Mouse (Mus musculus): ENCODE measurements at regions not wholly inside any gene's neighbourhood (a gene's known extent, or its start where the extent isn't known, plus 50 kb on each side); places are given as distances from the start of the nearest gene placed in this dataset.

GRCm38 (mm10) chr15:59752277-59752676 lies 264.1 kb downstream of the 4933412E24Rik start:
- intact Hi-C loops (cut with DNase I), result no loop called here
- Histone ChIP-seq H3K27ac (no peak overlapping the region), H3K79me2 (replicated peaks; ENCODE audit: control insufficient read depth, insufficient read depth, low read length) (no peaks in the 10 kb centered on the region), H3K4me1 (ENCODE audit: control insufficient read depth, insufficient read depth, low read length) (peaks cover 2% of the 10 kb centered on the region; the same call in 1 of the 2 replicates), H3K36me3 (ENCODE audit: control insufficient read depth, insufficient read depth, low read length) (no peaks in the 10 kb centered on the region), H3K9ac (ENCODE audit: low read depth, low read length) (no peak overlapping the region), H3K27me3 (ENCODE audit: control insufficient read depth, insufficient read depth, low read length) (no peaks in the 10 kb centered on the region), H3K4me3 (no peak overlapping the region)
- DNase-seq, result no peak
- TF ChIP-seq EP300 (IDR thresholded peaks at IDR 0.05; ENCODE audit: insufficient read depth, low read depth, low read length), result no peak
- 93% methylated on average over 1 of the region's 1 CpGs for WGBS

- H3K27ac ChIP-seq, result no peak overlapping the region
- no peaks in the 10 kb centered on the region for H3K36me3 ChIP-seq (ENCODE audit: control insufficient read depth, insufficient read depth, low read length)
- no peak overlapping the region for H3K9ac ChIP-seq (ENCODE audit: low read depth, low read length)
- DNase-seq, result no peak
- H3K4me3 ChIP-seq, result no peak overlapping the region
- no peaks in the 10 kb centered on the region for H3K27me3 ChIP-seq (ENCODE audit: control insufficient read depth, insufficient read depth, low read length)
- 79% methylated on average over 9 of the region's 9 CpGs for WGBS
- H3K79me2 ChIP-seq (replicated peaks; ENCODE audit: control insufficient read depth, insufficient read depth, low read length), result no peaks in the 10 kb centered on the region
- no peaks in the 10 kb centered on the region for H3K4me1 ChIP-seq (ENCODE audit: control insufficient read depth, insufficient read depth, low read length)
- intact Hi-C loops (cut with DNase I), result no loop called here
- TF ChIP-seq CTCF (IDR thresholded peaks at IDR 0.05) (no peak), EP300 (IDR thresholded peaks at IDR 0.05; ENCODE audit: insufficient read depth, low read depth, low read length) (no peak), POLR2A (IDR thresholded peaks at IDR 0.05; ENCODE audit: insufficient read depth, low read depth, low read length) (no peak)
Measured at GRCm38 (mm10) chr15:59746290-59746689, 270.1 kb downstream of the 4933412E24Rik start.

- H3K4me3 ChIP-seq, result no peak overlapping the region
- no peak overlapping the region for H3K9ac ChIP-seq (ENCODE audit: low read depth, low read length)
- H3K27ac ChIP-seq, result no peak overlapping the region
- no peaks in the 10 kb centered on the region for H3K36me3 ChIP-seq (ENCODE audit: control insufficient read depth, insufficient read depth, low read length)
- H3K27me3 ChIP-seq (ENCODE audit: control insufficient read depth, insufficient read depth, low read length), result no peaks in the 10 kb centered on the region
- TF ChIP-seq CTCF (IDR thresholded peaks at IDR 0.05) (no peak), EP300 (IDR thresholded peaks at IDR 0.05; ENCODE audit: insufficient read depth, low read depth, low read length) (no peak), POLR2A (IDR thresholded peaks at IDR 0.05; ENCODE audit: insufficient read depth, low read depth, low read length) (no peak)
- H3K4me1 ChIP-seq (ENCODE audit: control insufficient read depth, insufficient read depth, low read length), result peaks cover 3% of the 10 kb centered on the region
- DNase-seq, result no peak
- 71% methylated on average over 5 of the region's 5 CpGs for WGBS
- no peaks in the 10 kb centered on the region for H3K79me2 ChIP-seq (replicated peaks; ENCODE audit: control insufficient read depth, insufficient read depth, low read length)
- intact Hi-C loops (cut with DNase I), result no loop called here
Measured at GRCm38 (mm10) chr15:59744411-59744931, 271.9 kb downstream of the 4933412E24Rik start.

- 70% methylated on average over 5 of the region's 5 CpGs for WGBS
- Histone ChIP-seq H3K27me3 (ENCODE audit: control insufficient read depth, insufficient read depth, low read length) (no peaks in the 10 kb centered on the region), H3K79me2 (replicated peaks; ENCODE audit: control insufficient read depth, insufficient read depth, low read length) (no peaks in the 10 kb centered on the region), H3K36me3 (ENCODE audit: control insufficient read depth, insufficient read depth, low read length) (no peaks in the 10 kb centered on the region), H3K9ac (ENCODE audit: low read depth, low read length) (no peak overlapping the region), H3K27ac (no peak overlapping the region), H3K4me3 (no peak overlapping the region), H3K4me1 (ENCODE audit: control insufficient read depth, insufficient read depth, low read length) (peaks cover 3% of the 10 kb centered on the region)
- TF ChIP-seq EP300 (IDR thresholded peaks at IDR 0.05; ENCODE audit: insufficient read depth, low read depth, low read length) (no peak), POLR2A (IDR thresholded peaks at IDR 0.05; ENCODE audit: insufficient read depth, low read depth, low read length) (no peak), CTCF (IDR thresholded peaks at IDR 0.05) (no peak)
- DNase-seq, result no peak
- intact Hi-C loops (cut with DNase I), result no loop called here
Measured at GRCm38 (mm10) chr15:59739197-59739596, 277.2 kb downstream of the 4933412E24Rik start.

GRCm38 (mm10) chr15:59737247-59737646 lies 279.2 kb downstream of the 4933412E24Rik start:
- Histone ChIP-seq H3K4me1 (ENCODE audit: control insufficient read depth, insufficient read depth, low read length) (peaks cover 3% of the 10 kb centered on the region), H3K27me3 (ENCODE audit: control insufficient read depth, insufficient read depth, low read length) (no peaks in the 10 kb centered on the region), H3K79me2 (replicated peaks; ENCODE audit: control insufficient read depth, insufficient read depth, low read length) (no peaks in the 10 kb centered on the region), H3K36me3 (ENCODE audit: control insufficient read depth, insufficient read depth, low read length) (no peaks in the 10 kb centered on the region), H3K9ac (ENCODE audit: low read depth, low read length) (no peak overlapping the region), H3K4me3 (no peak overlapping the region), H3K27ac (no peak overlapping the region)
- DNase-seq, result no peak
- TF ChIP-seq EP300 (IDR thresholded peaks at IDR 0.05; ENCODE audit: insufficient read depth, low read depth, low read length) (no peak), POLR2A (IDR thresholded peaks at IDR 0.05; ENCODE audit: insufficient read depth, low read depth, low read length) (no peak), CTCF (IDR thresholded peaks at IDR 0.05) (no peak)
- 48% methylated on average over 4 of the region's 4 CpGs for WGBS
- intact Hi-C loops (cut with DNase I), result no loop called here

GRCm38 (mm10) chr15:59734376-59734775 lies 282.0 kb downstream of the 4933412E24Rik start:
- no peak for DNase-seq
- H3K4me3 ChIP-seq, result no peak overlapping the region
- no peaks in the 10 kb centered on the region for H3K27me3 ChIP-seq (ENCODE audit: control insufficient read depth, insufficient read depth, low read length)
- intact Hi-C loops (cut with DNase I), result no loop called here
- TF ChIP-seq POLR2A (IDR thresholded peaks at IDR 0.05; ENCODE audit: insufficient read depth, low read depth, low read length) (no peak), EP300 (IDR thresholded peaks at IDR 0.05; ENCODE audit: insufficient read depth, low read depth, low read length) (no peak), CTCF (IDR thresholded peaks at IDR 0.05) (no peak)
- no peaks in the 10 kb centered on the region for H3K79me2 ChIP-seq (replicated peaks; ENCODE audit: control insufficient read depth, insufficient read depth, low read length)
- WGBS, result 83% methylated on average over 1 of the region's 1 CpGs
- H3K27ac ChIP-seq, result no peak overlapping the region
- H3K4me1 ChIP-seq (ENCODE audit: control insufficient read depth, insufficient read depth, low read length), result no peaks in the 10 kb centered on the region
- H3K9ac ChIP-seq (ENCODE audit: low read depth, low read length), result no peak overlapping the region
- H3K36me3 ChIP-seq (ENCODE audit: control insufficient read depth, insufficient read depth, low read length), result no peaks in the 10 kb centered on the region
